Mouse (Mus musculus): Measurements from ENCODE around the gene Olfr1148. TPM values are rescaled to one million over a fixed set of nuclear protein-coding genes. Genes with fewer than 3 reads are reported as not detected.

The Olfr1148 gene
- total RNA-seq (2021): not detected

DNA sequence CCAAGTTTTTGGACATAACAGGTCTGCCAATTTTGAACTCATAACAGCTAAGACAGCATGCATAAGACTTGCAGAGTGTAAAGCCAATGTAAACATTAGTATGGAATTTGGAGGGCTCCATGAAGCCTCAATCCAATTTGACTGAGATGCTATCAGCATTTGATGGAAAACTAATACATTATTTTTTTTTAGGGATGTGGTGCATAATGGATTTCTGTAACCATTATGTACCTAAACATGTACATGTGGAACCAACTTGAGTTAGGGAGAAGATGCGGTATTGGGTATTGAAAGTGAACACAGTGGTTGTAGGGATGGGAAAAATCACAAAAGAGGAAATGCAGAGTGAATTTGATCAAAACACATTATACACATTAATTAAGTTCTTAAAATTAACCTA, at the start of gene Olfr1148:
Olfr1148 (plus strand) TSS at position 301 of the 400 bp plus-strand sequence.
- DNase-seq (ENCODE audit: low spot score in 2 of 2): no peak
- intact Hi-C loops (cut with DNase I): no loop called here

DNA sequence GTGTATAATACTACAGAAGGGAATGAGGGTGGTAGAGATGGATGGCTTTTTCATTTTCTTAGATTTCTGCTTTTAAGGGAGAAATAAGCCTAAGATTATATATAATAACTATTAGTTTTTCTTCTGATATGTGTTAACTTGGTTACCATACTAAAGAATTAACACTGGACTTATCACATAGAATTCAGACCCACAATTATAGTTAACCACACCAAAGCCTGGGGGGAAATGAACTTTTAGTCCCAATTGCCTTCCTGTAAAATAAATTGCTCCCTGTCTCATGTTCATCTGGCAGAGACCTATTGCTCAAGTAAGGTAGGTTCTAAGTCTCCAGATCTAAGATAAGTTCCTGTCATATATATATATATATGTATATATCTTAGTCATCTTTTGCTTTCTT, 30.0 kb upstream of the Olfr1148 start, which contains the start of gene Olfr1143:
Olfr1143 (plus strand) TSS at position 301 of the 400 bp plus-strand sequence.
- intact Hi-C loops (cut with DNase I): no loop called here
- DNase-seq (ENCODE audit: low spot score in 2 of 2): no peak

- DNase-seq (ENCODE audit: low spot score in 2 of 2): no peak
- intact Hi-C loops (cut with DNase I): no loop called here
Measured at GRCm38 (mm10) chr2:87809522-87809921, 20.8 kb upstream of the Olfr1148 start, which contains the start of gene Olfr1145. Olfr1145 (plus strand) TSS chr2:87809822.

- intact Hi-C loops (cut with DNase I): no loop called here
- no peak for DNase-seq (ENCODE audit: low spot score in 2 of 2)
Measured at GRCm38 (mm10) chr2:87843693-87844092, 13.4 kb downstream of the Olfr1148 start, which contains the start of gene Olfr1150-ps1. Olfr1150-ps1 (plus strand) TSS chr2:87843993.

GRCm38 (mm10) chr2:87855562-87855961, 25.2 kb downstream of the Olfr1148 start, which contains the start of gene Olfr1151:
Olfr1151 (plus strand) TSS chr2:87855862.
- DNase-seq (ENCODE audit: low spot score in 2 of 2): no peak
- intact Hi-C loops (cut with DNase I): no loop called here

- no peak for DNase-seq (ENCODE audit: low spot score in 2 of 2)
- intact Hi-C loops (cut with DNase I): no loop called here
Measured at GRCm38 (mm10) chr2:87866192-87866591, 35.9 kb downstream of the Olfr1148 start, which contains the start of gene Olfr1152. Olfr1152 (plus strand) TSS chr2:87866492.

Other genes starting within 250 kb of the Olfr1148 start
- not detected for gene Olfr1130, start 224.3 kb upstream of the Olfr1148 start, total RNA-seq (2021)
- not detected for gene Olfr1131, start 203.4 kb upstream of the Olfr1148 start, total RNA-seq (2021)
- not detected for gene Olfr1132, start 193.0 kb upstream of the Olfr1148 start, total RNA-seq (2021)
- gene Olfr1133, start 183.2 kb upstream of the Olfr1148 start, total RNA-seq (2021): not detected
- not detected for gene Olfr1134, start 172.1 kb upstream of the Olfr1148 start, total RNA-seq (2021)
- gene Olfr1135, start 156.9 kb upstream of the Olfr1148 start, total RNA-seq (2021): not detected
- not detected for gene Olfr1136, start 136.6 kb upstream of the Olfr1148 start, total RNA-seq (2021)
- not detected for gene Olfr1137, start 117.4 kb upstream of the Olfr1148 start, total RNA-seq (2021)
- gene Olfr1138, start 90.6 kb upstream of the Olfr1148 start, total RNA-seq (2021): not detected
- not detected for gene Olfr1140, start 86.8 kb upstream of the Olfr1148 start, total RNA-seq (2021)
- gene Olfr1141, start 76.5 kb upstream of the Olfr1148 start, total RNA-seq (2021): not detected
- gene Olfr152, start 51.0 kb upstream of the Olfr1148 start, total RNA-seq (2021): not detected
- not detected for gene Olfr1143, start 29.9 kb upstream of the Olfr1148 start, total RNA-seq (2021)
- gene Olfr1145, start 20.7 kb upstream of the Olfr1148 start, total RNA-seq (2021): not detected
- gene Olfr1150-ps1, start 13.5 kb downstream of the Olfr1148 start, total RNA-seq (2021): not detected
- gene Olfr1151, start 25.3 kb downstream of the Olfr1148 start, total RNA-seq (2021): not detected
- gene Olfr1152, start 36.0 kb downstream of the Olfr1148 start, total RNA-seq (2021): not detected
- gene Olfr1153, start 64.4 kb downstream of the Olfr1148 start, total RNA-seq (2021): not detected
- gene Olfr1154, start 74.6 kb downstream of the Olfr1148 start, total RNA-seq (2021): not detected
- gene Olfr1155, start 114.6 kb downstream of the Olfr1148 start, total RNA-seq (2021): not detected
- gene Olfr1156, start 122.6 kb downstream of the Olfr1148 start, total RNA-seq (2021): not detected
- gene Olfr1157, start 137.8 kb downstream of the Olfr1148 start, total RNA-seq (2021): not detected
- not detected for gene Olfr74, start 144.1 kb downstream of the Olfr1148 start, total RNA-seq (2021)
- gene Olfr1158, start 159.6 kb downstream of the Olfr1148 start, total RNA-seq (2021): not detected
- gene Olfr1160, start 177.7 kb downstream of the Olfr1148 start, total RNA-seq (2021): not detected
- not detected for gene Olfr1161, start 192.2 kb downstream of the Olfr1148 start, total RNA-seq (2021)
- not detected for gene Olfr73, start 207.2 kb downstream of the Olfr1148 start, total RNA-seq (2021)
- gene Olfr1162, start 220.6 kb downstream of the Olfr1148 start, total RNA-seq (2021): not detected
- not detected for gene Olfr1163, start 241.3 kb downstream of the Olfr1148 start, total RNA-seq (2021)